Mouse (Mus musculus): ENCODE data around the gene Hivep2. TPM values are rescaled to one million over a fixed set of nuclear protein-coding genes. Genes with fewer than 3 reads are reported as not detected.

Gene Hivep2
- polyA plus RNA-seq, 1 experiment from 2014 or later: 8.8 TPM

DNA sequence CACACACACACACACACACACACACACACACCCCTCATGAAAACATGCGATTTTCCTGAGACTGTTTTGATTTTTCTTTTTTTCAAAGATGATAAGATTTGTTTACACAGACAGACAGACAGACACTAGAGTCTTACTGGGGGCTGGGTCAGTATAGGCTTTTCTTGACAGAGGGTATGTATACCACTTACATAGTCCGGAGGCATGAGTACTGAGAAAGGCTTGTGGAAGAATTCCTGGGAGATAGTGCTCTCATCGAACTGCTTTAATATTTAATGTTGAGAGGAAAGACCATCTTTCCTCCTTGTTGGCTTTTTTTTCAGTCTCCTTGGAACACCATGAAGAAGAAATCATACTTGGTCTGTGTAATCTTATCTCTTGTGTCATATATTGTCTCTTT lies 130.2 kb downstream of the Hivep2 start:
- in situ Hi-C loops (cut with MboI; ENCODE audit: low pct_unique_long_range_greater_than_20kb): no loop called here
- POLR2A ChIA-PET: no interaction called here
- TF ChIP-seq CTCF (IDR thresholded peaks at IDR 0.05): no peak
- CTCF ChIA-PET: interaction anchor here (1.3 kb wide), 1 partner anchor 13 kb away, joined by 3 read pairs; no protein-coding TSS in a partner anchor
- no peaks in the 10 kb centered on the region for H3K27me3 ChIP-seq
- no peak for ATAC-seq
- no peak for DNase-seq (ENCODE audit: low read depth, low spot score)

- in situ Hi-C loops (cut with MboI; ENCODE audit: low pct_unique_long_range_greater_than_20kb): no loop called here
- CTCF ChIA-PET: interaction anchor here (1.0 kb wide), 1 partner anchor 36 kb away, joined by 3 read pairs; no protein-coding TSS in a partner anchor
- no peaks in the 10 kb centered on the region for H3K27me3 ChIP-seq
- TF ChIP-seq CTCF (IDR thresholded peaks at IDR 0.05): no peak
- DNase-seq (ENCODE audit: low read depth, low spot score) (no peak), ATAC-seq (no peak)
- POLR2A ChIA-PET: no interaction called here
These were observed 133.3 kb downstream of the Hivep2 start for GRCm38 (mm10) chr10:14099182-14099581.

DNA sequence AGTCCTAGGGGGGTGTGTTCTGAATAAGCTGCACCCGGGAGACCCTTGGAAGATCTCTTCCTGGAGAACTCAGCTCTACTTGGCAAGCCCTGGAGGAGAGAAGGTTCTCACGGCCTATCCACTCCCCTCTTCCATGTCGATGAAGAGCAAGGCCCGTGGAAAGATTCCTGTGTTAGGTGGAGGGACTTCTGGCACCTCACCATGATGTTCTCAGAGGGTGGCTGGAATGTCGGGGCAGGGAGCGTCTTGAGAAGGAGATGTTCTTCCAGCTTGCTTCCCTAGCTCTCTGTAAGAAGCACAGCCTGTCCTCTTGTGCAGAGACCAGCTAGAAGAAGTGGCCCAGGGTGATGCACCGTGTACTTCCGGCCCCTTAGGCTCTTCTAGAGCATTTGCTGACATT lies 134.2 kb downstream of the Hivep2 start:
- no peak for ATAC-seq
- DNase-seq (ENCODE audit: low read depth, low spot score): no peak
- in situ Hi-C loops (cut with MboI; ENCODE audit: low pct_unique_long_range_greater_than_20kb): no loop called here
- no peaks in the 10 kb centered on the region for H3K27me3 ChIP-seq
- POLR2A ChIA-PET: no interaction called here
- CTCF ChIA-PET: no interaction called here
- TF ChIP-seq CTCF (IDR thresholded peaks at IDR 0.05): no peak

- in situ Hi-C loops (cut with MboI; ENCODE audit: low pct_unique_long_range_greater_than_20kb): no loop called here
These were observed 135.0 kb downstream of the Hivep2 start for GRCm38 (mm10) chr10:14100847-14101246.

DNA sequence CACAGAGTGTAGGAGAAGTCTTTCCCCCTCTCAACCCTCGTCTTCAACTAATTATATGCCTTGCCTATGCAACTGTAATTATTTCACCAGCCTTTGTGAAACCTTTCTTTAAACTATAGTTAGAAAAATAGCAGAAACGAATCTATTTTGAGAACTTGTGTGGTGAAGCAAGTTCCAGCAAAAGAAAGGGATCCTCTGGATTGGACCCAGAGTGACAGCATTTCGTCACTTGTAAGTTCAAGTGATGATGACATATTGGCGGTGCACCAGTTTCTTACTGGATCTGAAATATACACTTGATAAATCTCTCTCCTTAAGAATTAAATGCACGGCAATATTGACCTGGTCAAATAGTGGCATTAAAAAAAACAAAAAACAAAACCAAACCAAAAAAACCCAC lies 136.1 kb downstream of the Hivep2 start:
- in situ Hi-C loops (cut with MboI; ENCODE audit: low pct_unique_long_range_greater_than_20kb): no loop called here
- CTCF ChIA-PET: no interaction called here
- TF ChIP-seq CTCF (IDR thresholded peaks at IDR 0.05): no peak
- DNase-seq (ENCODE audit: low read depth, low spot score) (no peak), ATAC-seq (no peak)
- no peaks in the 10 kb centered on the region for H3K27me3 ChIP-seq
- POLR2A ChIA-PET: no interaction called here

More at GRCm38 (mm10) chr10:14100847-14101246, 135.0 kb downstream of the Hivep2 start:
- CTCF ChIA-PET: no interaction called here
- POLR2A ChIA-PET: interaction anchor here (0.6 kb wide), 1 partner anchor 33 kb away, joined by 3 read pairs; no protein-coding TSS in a partner anchor
- ATAC-seq: no peak
- no peak for TF ChIP-seq CTCF (IDR thresholded peaks at IDR 0.05)
- no peak for DNase-seq (ENCODE audit: low read depth, low spot score)
- H3K27me3 ChIP-seq: no peaks in the 10 kb centered on the region

DNA sequence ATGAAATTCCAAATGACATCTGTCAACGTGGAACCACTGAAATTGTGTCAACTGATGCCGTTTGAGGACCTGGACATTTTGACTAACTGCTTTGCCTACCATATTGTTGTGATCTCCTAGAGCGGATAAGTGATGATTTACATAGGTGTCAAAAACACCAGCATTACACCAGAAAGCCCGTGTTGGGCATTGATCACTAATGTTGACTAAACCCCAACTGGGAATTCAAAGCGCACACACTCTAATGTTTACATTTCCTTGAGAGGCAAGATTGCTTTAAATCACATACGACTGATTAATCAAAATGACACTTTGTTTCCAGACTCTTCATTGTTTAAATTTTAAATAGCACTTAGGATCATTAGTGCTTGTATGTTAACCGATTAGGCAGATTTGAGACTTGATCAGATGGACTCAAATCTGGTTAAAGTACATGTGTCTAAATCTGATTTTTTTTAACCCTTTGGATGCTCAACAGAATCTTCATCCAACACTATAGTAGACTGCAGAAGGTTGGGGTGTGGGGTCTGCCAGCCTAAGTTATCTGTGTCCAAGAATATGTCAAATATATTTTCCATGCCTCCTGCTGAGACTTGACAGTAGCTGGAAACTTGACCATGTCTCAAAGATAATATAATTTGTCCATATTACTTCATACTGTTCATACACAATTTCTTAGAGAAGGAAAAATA lies 142.3 kb downstream of the Hivep2 start:
- CTCF ChIA-PET: interaction anchor here (1.4 kb wide), 1 partner anchor 12 kb away, joined by 3 read pairs; no protein-coding TSS in a partner anchor
- in situ Hi-C loops (cut with MboI; ENCODE audit: low pct_unique_long_range_greater_than_20kb): no loop called here
- no peaks in the 10 kb centered on the region for H3K27me3 ChIP-seq
- DNase-seq (ENCODE audit: low read depth, low spot score) (no peak), ATAC-seq (no peak)
- POLR2A ChIA-PET: no interaction called here
- no peak for TF ChIP-seq CTCF (IDR thresholded peaks at IDR 0.05)

DNA sequence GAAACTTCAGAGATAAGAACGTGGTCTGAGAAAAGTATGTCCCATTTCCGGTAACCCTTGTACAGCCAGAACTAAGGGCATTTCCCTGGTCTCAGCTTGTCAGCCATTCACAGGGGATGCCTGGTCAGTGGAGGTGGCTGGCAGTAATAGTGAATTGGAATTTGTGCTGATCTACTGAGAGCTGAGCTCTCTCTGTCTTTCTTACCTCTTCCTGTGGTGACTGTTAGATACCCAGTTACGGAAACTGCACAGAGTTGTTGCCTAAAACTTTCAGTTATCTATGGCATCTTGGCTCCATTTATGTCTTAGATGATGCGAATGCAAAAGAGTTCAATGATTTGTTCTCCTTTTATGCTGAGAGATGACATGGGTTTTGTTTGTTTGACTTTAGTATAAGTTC lies 150.0 kb downstream of the Hivep2 start:
- ATAC-seq (no peak), DNase-seq (ENCODE audit: low read depth, low spot score) (no peak)
- CTCF ChIA-PET: no interaction called here
- no peak for TF ChIP-seq CTCF (IDR thresholded peaks at IDR 0.05)
- no peaks in the 10 kb centered on the region for H3K27me3 ChIP-seq
- in situ Hi-C loops (cut with MboI; ENCODE audit: low pct_unique_long_range_greater_than_20kb): no loop called here
- POLR2A ChIA-PET: no interaction called here

GRCm38 (mm10) chr10:14116978-14117377 lies 151.1 kb downstream of the Hivep2 start:
- CTCF ChIA-PET: no interaction called here
- DNase-seq (ENCODE audit: low read depth, low spot score) (no peak), ATAC-seq (no peak)
- in situ Hi-C loops (cut with MboI; ENCODE audit: low pct_unique_long_range_greater_than_20kb): no loop called here
- H3K27me3 ChIP-seq: no peaks in the 10 kb centered on the region
- POLR2A ChIA-PET: no interaction called here
- TF ChIP-seq CTCF (IDR thresholded peaks at IDR 0.05): no peak

- ChIA-PET POLR2A (no interaction called here), CTCF (no interaction called here)
- TF ChIP-seq CTCF (IDR thresholded peaks at IDR 0.05): no peak
- in situ Hi-C loops (cut with MboI; ENCODE audit: low pct_unique_long_range_greater_than_20kb): no loop called here
- ATAC-seq (no peak), DNase-seq (ENCODE audit: low read depth, low spot score) (no peak)
- no peaks in the 10 kb centered on the region for H3K27me3 ChIP-seq
These were observed 153.3 kb downstream of the Hivep2 start for GRCm38 (mm10) chr10:14119201-14119600.

DNA sequence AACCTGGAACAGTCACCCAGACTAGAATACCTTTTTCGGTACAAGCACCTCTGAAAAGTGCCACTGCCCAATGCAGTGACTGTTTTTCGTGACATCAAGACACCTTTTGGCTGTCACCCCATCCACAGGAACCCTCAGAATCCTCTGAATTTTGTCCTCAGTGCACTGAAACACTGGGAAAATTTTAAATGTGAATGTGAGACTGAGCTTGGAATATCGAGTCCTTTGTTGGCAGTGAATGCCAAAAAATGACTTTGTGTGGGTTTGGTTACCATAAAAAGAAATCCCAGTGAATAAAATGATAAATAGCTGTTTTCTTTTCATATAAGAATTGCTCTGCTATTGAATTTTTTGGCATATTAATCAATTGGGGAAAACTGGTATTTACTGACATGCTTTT lies 154.6 kb downstream of the Hivep2 start:
- ChIA-PET POLR2A (no interaction called here), CTCF (no interaction called here)
- TF ChIP-seq CTCF (IDR thresholded peaks at IDR 0.05): no peak
- ATAC-seq: no peak
- in situ Hi-C loops (cut with MboI; ENCODE audit: low pct_unique_long_range_greater_than_20kb): no loop called here
- H3K27me3 ChIP-seq: no peaks in the 10 kb centered on the region
- DNase-seq (ENCODE audit: low read depth, low spot score): no peak

DNA sequence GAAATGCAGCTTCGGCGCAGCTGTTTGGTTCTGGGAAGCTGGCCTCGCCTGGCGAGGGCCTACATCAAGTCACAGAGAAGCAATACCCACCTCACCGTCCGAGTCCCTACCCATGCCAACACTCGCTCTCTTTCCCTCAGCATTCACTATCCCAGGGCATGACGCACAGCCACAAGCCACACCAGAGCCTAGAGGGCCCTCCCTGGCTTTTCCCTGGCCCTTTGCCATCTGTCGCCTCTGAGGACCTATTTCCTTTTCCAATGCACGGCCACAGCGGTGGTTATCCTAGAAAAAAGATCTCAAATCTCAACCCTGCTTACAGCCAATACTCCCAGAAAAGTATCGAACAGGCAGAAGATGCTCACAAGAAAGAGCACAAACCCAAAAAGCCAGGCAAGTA lies 162.0 kb downstream of the Hivep2 start:
- ChIA-PET CTCF (no interaction called here), POLR2A (no interaction called here)
- no peak for DNase-seq (ENCODE audit: low read depth, low spot score)
- H3K27me3 ChIP-seq: no peaks in the 10 kb centered on the region
- in situ Hi-C loops (cut with MboI; ENCODE audit: low pct_unique_long_range_greater_than_20kb): no loop called here
- ATAC-seq: no peak
- TF ChIP-seq CTCF (IDR thresholded peaks at IDR 0.05): no peak

DNA sequence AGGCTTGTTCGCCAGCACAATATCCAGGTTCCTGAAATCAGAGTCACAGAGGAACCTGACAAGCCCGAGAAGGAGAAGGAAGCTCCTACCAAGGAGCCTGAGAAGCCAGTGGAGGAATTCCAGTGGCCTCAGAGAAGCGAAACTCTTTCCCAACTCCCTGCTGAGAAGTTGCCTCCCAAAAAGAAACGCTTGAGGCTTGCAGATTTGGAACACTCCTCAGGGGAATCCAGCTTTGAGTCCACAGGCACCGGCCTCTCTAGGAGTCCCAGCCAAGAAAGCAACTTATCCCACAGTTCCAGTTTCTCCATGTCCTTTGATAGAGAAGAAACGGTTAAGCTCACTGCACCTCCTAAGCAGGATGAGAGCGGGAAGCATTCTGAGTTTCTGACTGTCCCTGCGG lies 164.4 kb downstream of the Hivep2 start:
- no peaks in the 10 kb centered on the region for H3K27me3 ChIP-seq
- in situ Hi-C loops (cut with MboI; ENCODE audit: low pct_unique_long_range_greater_than_20kb): no loop called here
- DNase-seq (ENCODE audit: low read depth, low spot score) (no peak), ATAC-seq (no peak)
- POLR2A ChIA-PET: no interaction called here
- CTCF ChIA-PET: no interaction called here
- no peak for TF ChIP-seq CTCF (IDR thresholded peaks at IDR 0.05)
